Mouse (Mus musculus): ENCODE results near the gene Tlr13. TPM values are rescaled to one million over a fixed set of nuclear protein-coding genes. Genes with fewer than 3 reads are reported as not detected.

Gene Tlr13
- total RNA-seq (2014; fragmentation: Nextera tagmentation): 0.39 and 0.96 TPM in 2 replicates
- total RNA-seq (2017): 1.8 and 2.0 TPM in 2 replicates

GRCm38 (mm10) chrX:106142936-106143335 lies at the start of gene Tlr13:
Gene Tlr13, plus strand, starts transcription at chrX:106143204.
- peak; percentile 80 for ATAC-seq (replicated peaks; ENCODE audit: poor library complexity, severe bottlenecking)

- ATAC-seq (replicated peaks; ENCODE audit: poor library complexity, severe bottlenecking): no peak
Measured at GRCm38 (mm10) chrX:106105464-106105863, 37.5 kb upstream of the Tlr13 start.

- ATAC-seq (replicated peaks; ENCODE audit: poor library complexity, severe bottlenecking): no peak
Measured at GRCm38 (mm10) chrX:106113881-106114280, 29.1 kb upstream of the Tlr13 start.

GRCm38 (mm10) chrX:106114674-106115073 lies 28.3 kb upstream of the Tlr13 start:
- ATAC-seq (replicated peaks; ENCODE audit: poor library complexity, severe bottlenecking): no peak

GRCm38 (mm10) chrX:106122823-106123222 lies 20.2 kb upstream of the Tlr13 start:
- ATAC-seq (replicated peaks; ENCODE audit: poor library complexity, severe bottlenecking): no peak

- no peak for ATAC-seq (replicated peaks; ENCODE audit: poor library complexity, severe bottlenecking)
Measured at GRCm38 (mm10) chrX:106128283-106128682, 14.7 kb upstream of the Tlr13 start.

- peak; percentile 78 for ATAC-seq (replicated peaks; ENCODE audit: poor library complexity, severe bottlenecking)
Measured at GRCm38 (mm10) chrX:106129877-106130276, 13.1 kb upstream of the Tlr13 start.

GRCm38 (mm10) chrX:106134916-106135315 lies 8.1 kb upstream of the Tlr13 start:
- ATAC-seq (replicated peaks; ENCODE audit: poor library complexity, severe bottlenecking): peak; percentile 70

- ATAC-seq (replicated peaks; ENCODE audit: poor library complexity, severe bottlenecking): peak; percentile 45
Measured at GRCm38 (mm10) chrX:106135484-106135883, 7.5 kb upstream of the Tlr13 start.

- peak; percentile 57 for ATAC-seq (replicated peaks; ENCODE audit: poor library complexity, severe bottlenecking)
Measured at GRCm38 (mm10) chrX:106135916-106136575, 7.0 kb upstream of the Tlr13 start.

- peak; percentile 32 for ATAC-seq (replicated peaks; ENCODE audit: poor library complexity, severe bottlenecking)
Measured at GRCm38 (mm10) chrX:106139309-106140070, 3.5 kb upstream of the Tlr13 start.

- peak; percentile 50 for ATAC-seq (replicated peaks; ENCODE audit: poor library complexity, severe bottlenecking)
Measured at GRCm38 (mm10) chrX:106148185-106148584, 5.2 kb downstream of the Tlr13 start.

GRCm38 (mm10) chrX:106149460-106149859 lies 6.5 kb downstream of the Tlr13 start:
- ATAC-seq (replicated peaks; ENCODE audit: poor library complexity, severe bottlenecking): peak; percentile 56

- no peak for ATAC-seq (replicated peaks; ENCODE audit: poor library complexity, severe bottlenecking)
Measured at GRCm38 (mm10) chrX:106154180-106154586, 11.2 kb downstream of the Tlr13 start.

- peak; percentile 11; the same call in 1 of the 2 replicates for ATAC-seq (replicated peaks; ENCODE audit: poor library complexity, severe bottlenecking)
Measured at GRCm38 (mm10) chrX:106155892-106156291, 12.9 kb downstream of the Tlr13 start.

GRCm38 (mm10) chrX:106163995-106164394 lies 21.0 kb downstream of the Tlr13 start:
- ATAC-seq (replicated peaks; ENCODE audit: poor library complexity, severe bottlenecking): peak; percentile 97

GRCm38 (mm10) chrX:106164555-106164954 lies 21.6 kb downstream of the Tlr13 start:
- ATAC-seq (replicated peaks; ENCODE audit: poor library complexity, severe bottlenecking): no peak

GRCm38 (mm10) chrX:106165089-106165488 lies 22.1 kb downstream of the Tlr13 start:
- ATAC-seq (replicated peaks; ENCODE audit: poor library complexity, severe bottlenecking): peak; percentile 95

GRCm38 (mm10) chrX:106171106-106171852 lies 28.3 kb downstream of the Tlr13 start:
- ATAC-seq (replicated peaks; ENCODE audit: poor library complexity, severe bottlenecking): peak; percentile 98

GRCm38 (mm10) chrX:106171853-106172154 lies 28.8 kb downstream of the Tlr13 start:
- ATAC-seq (replicated peaks; ENCODE audit: poor library complexity, severe bottlenecking): no peak; the same call in 1 of the 2 replicates

- no peak for ATAC-seq (replicated peaks; ENCODE audit: poor library complexity, severe bottlenecking)
Measured at GRCm38 (mm10) chrX:106176331-106176730, 33.3 kb downstream of the Tlr13 start.

All from granulocyte monocyte progenitor cell, adult 5-6 weeks (primary cell).